Mouse (Mus musculus): ENCODE measurements around the gene Sp2.

- no peak for TF ChIP-seq CHD2 (IDR thresholded peaks at IDR 0.05; ENCODE audit: low read depth, low read length)
- TF ChIP-seq ZC3H11A (IDR thresholded peaks at IDR 0.05; ENCODE audit: borderline replicate concordance, low read depth, low read length), result no peak
These were observed 46.7 kb downstream of the Sp2 start for GRCm38 (mm10) chr11:96935872-96936650.

Measured in ES-E14 (cell line).